Mouse (Mus musculus): ENCODE measurements around the gene Inka1. TPM values are rescaled to one million over a fixed set of nuclear protein-coding genes. Genes with fewer than 3 reads are reported as not detected.

The Inka1 gene
- total and polyA plus RNA-seq, 3 experiments = 25.2 to 30.2 (median 28.0) TPM

GRCm38 (mm10) chr9:108001922-108002770 lies 16.5 kb upstream of the Inka1 start, which contains the start of gene Ip6k1:
TSS of gene Ip6k1 (plus strand) at chr9:108002501.
- dilution Hi-C loops (cut with MboI; ENCODE audit: extremely low pct_ligation_motif_present, extremely low pct_unique_long_range_greater_than_20kb, low sequenced_read_pairs) (no loop called here), in situ Hi-C loops (cut with MboI; ENCODE audit: low pct_ligation_motif_present, low pct_unique_long_range_greater_than_20kb, low sequenced_read_pairs) (no loop called here)
- H3K27me3 ChIP-seq (replicated peaks) = no peaks in the 10 kb centered on the region
- peak within 1 kb of the TSS; percentile 74 for H3K4me2 ChIP-seq (ENCODE audit: insufficient read depth, low read depth, poor library complexity, severe bottlenecking)
- peak within 1 kb of the TSS; percentile 97 for H3K9ac ChIP-seq (ENCODE audit: insufficient read depth, low read depth)
- peak within 1 kb of the TSS; percentile 77 for H3K27ac ChIP-seq (ENCODE audit: insufficient read depth, low read depth)
- H3K36me3 ChIP-seq (replicated peaks in 1 of 2; ENCODE audit: control insufficient read depth in 1 of 2, insufficient read depth in 1 of 2, low read length in 1 of 2) = peaks cover 0 to 7% of the 10 kb centered on the region in 2 experiments
- peak within 1 kb of the TSS; percentile 64 to 96 (median 93) for H3K4me3 ChIP-seq (replicated peaks in 1 of 3; ENCODE audit: low read depth in 2 of 3, low read length in 2 of 3, poor library complexity in 1 of 3)
- peak; percentile 100 for DNase-seq (ENCODE audit: extremely low read depth)
- peaks cover 38% of the 10 kb centered on the region for H3K79me2 ChIP-seq (replicated peaks; ENCODE audit: control insufficient read depth, extremely low read depth, insufficient read depth, poor library complexity, severe bottlenecking)
- no peaks in the 10 kb centered on the region for H3K9me3 ChIP-seq (replicated peaks; ENCODE audit: low read length)
- TF ChIP-seq BHLHE40 (IDR thresholded peaks at IDR 0.05; ENCODE audit: low read depth, low read length) = peak; percentile 100
- TF ChIP-seq CHD2 (IDR thresholded peaks at IDR 0.05; ENCODE audit: low read length) = peak; percentile 88
- no peak for TF ChIP-seq HCFC1 (IDR thresholded peaks at IDR 0.05; ENCODE audit: low read depth, low read length)
- TF ChIP-seq ZNF384 (IDR thresholded peaks at IDR 0.05; ENCODE audit: low read depth, low read length) = no peak
- no peak for TF ChIP-seq E2F4 (IDR thresholded peaks at IDR 0.05; ENCODE audit: insufficient replicate concordance, low read depth, low read length)
- no peak for TF ChIP-seq MYC (IDR thresholded peaks at IDR 0.05; ENCODE audit: low read depth, low read length)
- TF ChIP-seq TCF12 (IDR thresholded peaks at IDR 0.05; ENCODE audit: low read depth, low read length) = peak; percentile 74
- peak; percentile 19; the same call in 1 of the 2 replicates for TF ChIP-seq RCOR1 (conservative IDR thresholded peaks at IDR 0.05; ENCODE audit: low read depth, low read length)
- peak; percentile 80 for TF ChIP-seq TBP (conservative IDR thresholded peaks at IDR 0.05; ENCODE audit: low read depth, low read length)
- TF ChIP-seq NELFE (IDR thresholded peaks at IDR 0.05; ENCODE audit: low read depth, low read length) = peak; percentile 92
- TF ChIP-seq IRF4 (IDR thresholded peaks at IDR 0.05; ENCODE audit: low read depth, low read length) = peak; percentile 28; the same call in 1 of the 2 replicates
- TF ChIP-seq NRF1 (IDR thresholded peaks at IDR 0.05; ENCODE audit: low read depth, low read length) = peak; percentile 91
- peak; percentile 98 for TF ChIP-seq USF1 (IDR thresholded peaks at IDR 0.05; ENCODE audit: low read depth, low read length)
- TF ChIP-seq USF2 (conservative IDR thresholded peaks at IDR 0.05; ENCODE audit: low read depth, low read length) = peak; percentile 98
- peak; percentile 45; the same call in 1 of the 2 replicates for TF ChIP-seq EP300 (IDR thresholded peaks at IDR 0.05; ENCODE audit: low read length)
- TF ChIP-seq GABPA (IDR thresholded peaks at IDR 0.05; ENCODE audit: insufficient replicate concordance, low read depth, low read length) = no peak
- peak; percentile 85 for TF ChIP-seq POLR2A (IDR thresholded peaks at IDR 0.05; ENCODE audit: low read depth, low read length)
- TF ChIP-seq MXI1 (IDR thresholded peaks at IDR 0.05; ENCODE audit: low read depth, low read length) = no peak; the same call in 1 of the 2 replicates
- TF ChIP-seq ZMIZ1 (IDR thresholded peaks at IDR 0.05; ENCODE audit: low read depth, low read length) = peak; percentile 80; the same call in 1 of the 2 replicates
- 0 out of 2 replicates have a peak, but pooled peaks have one; percentile 54 for TF ChIP-seq POLR2AphosphoS2 (IDR thresholded peaks at IDR 0.05; ENCODE audit: low read depth, low read length)
- TF ChIP-seq CHD1 (IDR thresholded peaks at IDR 0.05; ENCODE audit: low read depth, low read length) = no peak
- peak; percentile 35; the same call in 1 of the 2 replicates for TF ChIP-seq KAT2A (IDR thresholded peaks at IDR 0.05; ENCODE audit: insufficient replicate concordance, low read length)
- no peak; the same call in 1 of the 2 replicates for TF ChIP-seq ELF1 (IDR thresholded peaks at IDR 0.05; ENCODE audit: low read depth, low read length)
- TF ChIP-seq MAX (IDR thresholded peaks at IDR 0.05; ENCODE audit: low read length) = peak; percentile 99
- peak; percentile 48; the same call in 1 of the 2 replicates for TF ChIP-seq MAFK (IDR thresholded peaks at IDR 0.05; ENCODE audit: insufficient replicate concordance, low read length)
- TF ChIP-seq SMC3 (IDR thresholded peaks at IDR 0.05; ENCODE audit: low read depth, low read length) = no peak
- no peak for TF ChIP-seq SIN3A (IDR thresholded peaks at IDR 0.05; ENCODE audit: low read length)
- H3K4me1 ChIP-seq (ENCODE audit: control insufficient read depth in 1 of 2, insufficient read depth in 2 of 2) = peaks cover 0 to 30% of the 10 kb centered on the region in 2 experiments; a peak in 2 of 4 replicates

Data from CH12.LX (cell line).